Mouse (Mus musculus): ENCODE results near the gene Cdip1.

The Cdip1 gene

DNA sequence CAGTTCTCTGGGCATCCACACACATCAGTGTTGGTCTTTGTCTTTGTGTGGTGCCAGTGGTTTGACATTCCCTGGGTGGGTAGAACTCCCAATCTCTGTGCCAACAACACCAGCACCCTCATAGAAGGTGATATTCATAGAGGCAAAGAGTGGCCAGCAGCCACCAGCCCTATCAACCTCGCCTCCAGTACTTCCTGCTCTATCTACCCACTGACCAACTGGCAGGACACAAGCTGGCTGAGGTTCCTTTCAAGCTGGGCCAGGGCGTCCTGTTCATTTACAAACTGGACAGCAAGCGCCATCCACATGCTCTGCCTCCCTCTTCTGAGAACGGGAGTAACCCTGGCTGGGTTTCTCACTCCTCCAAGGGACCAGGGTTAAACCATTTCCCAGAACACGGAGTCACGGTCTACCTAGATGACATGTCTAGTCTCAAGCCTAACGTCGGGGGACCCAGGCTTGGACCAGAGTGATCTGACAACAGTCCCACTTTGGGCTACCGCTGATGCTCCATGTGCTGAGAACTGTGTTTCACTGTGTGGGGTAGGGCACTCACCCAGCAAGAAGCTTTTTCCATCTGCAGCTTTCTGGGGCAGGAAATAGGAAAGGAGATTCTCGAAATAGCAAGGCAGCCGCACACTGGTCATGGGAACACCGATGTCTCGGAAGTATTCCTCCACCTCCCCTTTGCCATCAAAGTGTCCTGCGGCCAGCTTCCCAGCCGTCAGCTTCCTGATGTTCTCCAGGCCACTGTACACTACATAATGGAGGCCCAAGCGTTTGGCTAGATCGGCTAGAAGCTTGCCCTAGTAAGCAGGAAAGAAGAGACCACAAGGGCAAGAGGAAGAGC lies 76.0 kb downstream of the Cdip1 start:
- DNase-seq, result no peak

DNA sequence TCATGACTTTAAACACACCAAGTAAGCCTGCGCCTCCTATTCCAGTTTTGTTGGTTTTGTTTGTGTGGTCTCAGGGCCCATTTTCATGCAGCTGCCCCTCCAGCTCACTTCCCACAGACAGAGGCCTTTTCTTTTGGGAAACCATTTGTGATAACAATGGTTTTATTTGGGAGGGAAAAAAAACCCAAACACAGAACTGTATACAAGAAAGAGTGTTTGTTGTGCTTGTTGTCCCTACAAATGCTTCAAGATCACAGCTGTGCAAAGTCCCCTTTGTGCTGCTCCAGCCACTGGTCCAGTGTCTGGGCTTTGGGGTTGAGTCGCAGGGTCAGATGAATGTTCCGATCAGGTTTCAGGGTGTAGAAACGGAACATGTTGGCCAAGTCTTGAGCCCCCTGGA lies 78.9 kb downstream of the Cdip1 start:
- DNase-seq, result no peak

DNA sequence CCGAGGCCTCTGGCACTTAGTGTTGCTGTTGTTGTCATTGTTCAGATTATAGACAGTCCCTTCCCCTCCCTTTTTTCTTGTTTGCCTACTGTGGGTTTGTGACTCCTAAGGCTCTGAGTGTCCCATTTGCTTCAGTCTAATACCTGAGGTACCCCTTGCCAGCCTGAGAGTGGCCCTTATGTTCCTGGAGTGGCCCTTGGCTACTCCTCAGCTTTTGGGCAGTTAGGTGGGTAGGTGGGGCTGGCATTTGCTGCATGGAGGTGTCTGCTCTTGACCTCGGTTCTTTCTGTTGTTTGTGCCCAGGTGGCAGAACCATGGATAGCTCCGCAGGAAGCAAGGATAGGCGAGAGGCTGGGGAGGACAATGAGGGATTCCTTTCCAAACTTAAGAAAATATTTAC lies 84.6 kb downstream of the Cdip1 start:
- DNase-seq, result no peak

DNA sequence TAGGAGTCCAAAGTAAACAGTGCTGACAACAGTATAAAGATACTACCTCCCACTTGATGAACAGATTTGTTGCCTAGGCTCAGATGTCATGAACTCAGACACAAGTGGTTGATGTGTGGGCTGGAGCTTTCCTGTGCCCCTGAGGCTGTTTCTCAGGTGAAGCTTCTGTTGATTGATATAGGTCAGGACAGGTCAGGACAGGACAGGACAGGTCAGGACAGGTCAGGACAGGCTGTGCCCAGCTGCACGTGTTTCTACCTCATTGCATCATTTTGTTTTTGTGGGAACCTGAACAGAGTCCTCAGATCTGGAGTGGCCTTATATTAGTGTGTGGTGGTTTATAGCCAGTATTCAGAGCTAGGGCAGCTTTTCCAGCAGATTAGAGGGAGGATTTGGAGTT lies 87.4 kb downstream of the Cdip1 start:
- no peak for DNase-seq

DNA sequence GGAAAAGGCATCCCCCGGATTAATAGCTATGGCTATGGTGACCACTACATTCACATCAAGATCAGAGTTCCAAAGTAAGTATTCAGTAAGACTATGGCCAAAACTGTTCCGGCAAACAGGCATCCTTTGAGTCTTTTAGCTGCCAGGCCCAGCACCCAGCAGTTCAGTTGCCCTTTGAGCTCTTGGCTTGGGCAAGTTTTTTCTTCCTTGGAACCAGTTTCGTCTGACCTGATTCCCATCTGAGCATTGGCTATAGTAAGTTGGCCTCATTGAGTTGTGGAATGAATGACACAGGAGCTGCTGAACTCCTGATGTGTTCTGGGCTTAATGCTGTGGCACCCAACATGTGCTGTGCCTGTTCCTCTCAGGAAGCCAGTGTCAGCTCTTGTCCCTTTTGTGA lies 88.9 kb downstream of the Cdip1 start:
- no peak for DNase-seq

Measured in spleen, adult 18-20 months (tissue).